Mouse (Mus musculus): ENCODE data around the gene Cox6b2. TPM values are rescaled to one million over a fixed set of nuclear protein-coding genes. Genes with fewer than 3 reads are reported as not detected.
A peak's percentile ranks its signal among the peaks of the same experiment; 100 is the strongest.

Gene Cox6b2
- polyA plus RNA-seq, 1 experiment from 2014 or later: 42.1 TPM

DNA sequence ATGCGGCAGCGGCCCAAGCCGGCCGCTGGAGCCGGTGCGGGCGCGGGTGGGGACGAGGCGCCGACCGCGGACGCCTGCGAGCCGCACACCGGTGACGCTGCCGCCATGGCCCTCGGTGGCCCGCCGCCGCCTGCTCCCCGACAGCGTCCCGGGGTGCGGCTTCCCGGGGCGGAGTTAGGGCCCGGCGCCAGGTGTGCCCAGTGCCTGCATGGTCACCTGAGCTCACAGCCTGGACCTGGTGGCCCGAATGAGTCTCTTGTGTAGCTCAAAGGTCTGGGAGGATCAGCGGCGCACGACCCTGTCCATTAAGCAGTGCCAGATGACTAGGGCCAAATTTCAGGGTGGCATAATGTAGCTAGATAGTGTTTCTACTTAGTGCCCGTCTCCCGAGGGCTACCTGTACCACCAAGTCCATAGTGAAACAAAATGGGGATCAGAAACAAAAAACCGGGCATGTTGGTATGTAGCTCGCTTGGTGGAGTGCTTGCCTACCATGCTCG is 36.6 kb upstream of the Cox6b2 start, which contains the start of gene Tmem238:
Tmem238 (minus strand) TSS at position 221 of the 500 bp plus-strand sequence.
- Histone ChIP-seq H3K9ac (replicated peaks; ENCODE audit: low read length) (peak within 1 kb of the TSS; percentile 83), H3K9me3 (replicated peaks; ENCODE audit: control insufficient read depth, low read length) (no peaks in the 10 kb centered on the region), H3K27ac (replicated peaks; ENCODE audit: low read depth, low read length) (peak within 1 kb of the TSS; percentile 35; the same call in 1 of the 2 replicates), H3K27me3 (ENCODE audit: control insufficient read depth, insufficient read depth, low read length) (0 out of 2 replicates have a peak, but pooled peaks cover 3% of the 10 kb centered on the region), H3K4me2 (ENCODE audit: low read depth, low read length) (peak within 1 kb of the TSS; percentile 83), H3K36me3 (replicated peaks; ENCODE audit: control insufficient read depth, insufficient read depth, low read depth, low read length) (peaks cover 1% of the 10 kb centered on the region), H3K4me3 (ENCODE audit: low read depth, low read length) (peak within 1 kb of the TSS; percentile 55), H3K4me1 (ENCODE audit: control insufficient read depth, insufficient read depth, low read length) (peaks cover 3% of the 10 kb centered on the region; the same call in 1 of the 2 replicates)
- ATAC-seq (replicated peaks; ENCODE audit: insufficient number of reproducible peaks, low FRiP score, low TSS enrichment, low read depth) (no peak), DNase-seq (ENCODE audit: low spot score) (no peak)
- WGBS: 10% methylated on average over 29 of the region's 40 CpGs

DNA sequence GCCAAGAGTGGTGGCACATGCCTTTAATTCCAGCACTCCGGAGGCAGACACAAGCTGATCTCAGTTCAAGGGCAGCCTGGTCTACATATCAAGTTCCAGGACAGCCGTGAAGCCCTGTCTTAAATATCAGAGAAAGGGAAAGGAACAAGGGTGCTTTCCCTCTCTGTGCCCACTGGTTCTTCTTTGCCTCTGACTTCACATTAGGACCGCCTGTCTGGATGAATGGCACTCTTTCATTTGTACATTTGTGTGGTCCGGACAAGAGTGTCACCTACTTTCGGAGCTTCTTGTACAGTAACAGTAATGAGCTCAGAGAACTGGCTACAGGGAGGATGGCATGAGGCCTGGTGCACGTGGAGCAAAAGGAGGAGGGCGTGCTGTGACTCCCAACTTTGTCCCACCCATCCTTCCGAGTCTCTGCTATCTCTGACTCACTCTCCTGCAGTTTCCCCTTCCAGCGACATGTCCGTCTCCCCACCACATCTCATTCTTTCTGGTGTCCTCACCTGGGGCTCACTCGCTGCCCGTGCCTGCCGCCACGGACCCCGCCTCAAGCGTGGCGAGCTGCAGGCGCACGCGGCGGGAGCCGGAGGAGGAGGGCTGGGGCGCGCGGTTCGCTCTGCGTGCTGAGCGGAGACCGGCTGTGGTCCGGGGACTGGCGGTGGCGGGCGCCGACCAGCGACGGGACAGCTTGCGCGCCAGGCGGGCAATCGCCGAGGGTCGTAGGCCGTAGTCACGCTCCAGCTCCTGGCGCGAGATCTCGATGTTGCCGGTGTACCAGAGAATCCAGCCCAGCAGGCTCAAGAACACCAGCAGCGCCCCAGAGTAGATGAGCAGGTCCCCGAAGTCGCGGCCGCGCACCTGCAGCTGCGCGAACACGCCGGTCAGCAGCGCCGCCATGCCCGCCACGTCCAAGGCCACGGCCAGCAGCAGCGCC is 35.9 kb upstream of the Cox6b2 start:
- H3K27ac ChIP-seq (replicated peaks; ENCODE audit: low read depth, low read length): peak overlapping the region; percentile 35; the same call in 1 of the 2 replicates
- peak overlapping the region; percentile 55 for H3K4me3 ChIP-seq (ENCODE audit: low read depth, low read length)
- no peaks in the 10 kb centered on the region for H3K36me3 ChIP-seq (replicated peaks; ENCODE audit: control insufficient read depth, insufficient read depth, low read depth, low read length)
- DNase-seq (ENCODE audit: low spot score) (peak; percentile 67), ATAC-seq (replicated peaks; ENCODE audit: insufficient number of reproducible peaks, low FRiP score, low TSS enrichment, low read depth) (peak; percentile 46)
- peak overlapping the region; percentile 83 for H3K9ac ChIP-seq (replicated peaks; ENCODE audit: low read length)
- H3K4me1 ChIP-seq (ENCODE audit: control insufficient read depth, insufficient read depth, low read length): no peaks in the 10 kb centered on the region
- H3K4me2 ChIP-seq (ENCODE audit: low read depth, low read length): peak overlapping the region; percentile 83
- 0 out of 2 replicates have a peak, but pooled peaks cover 3% of the 10 kb centered on the region for H3K27me3 ChIP-seq (ENCODE audit: control insufficient read depth, insufficient read depth, low read length)
- WGBS: 2% methylated on average over 52 of the region's 64 CpGs
- H3K9me3 ChIP-seq (replicated peaks; ENCODE audit: control insufficient read depth, low read length): no peaks in the 10 kb centered on the region

DNA sequence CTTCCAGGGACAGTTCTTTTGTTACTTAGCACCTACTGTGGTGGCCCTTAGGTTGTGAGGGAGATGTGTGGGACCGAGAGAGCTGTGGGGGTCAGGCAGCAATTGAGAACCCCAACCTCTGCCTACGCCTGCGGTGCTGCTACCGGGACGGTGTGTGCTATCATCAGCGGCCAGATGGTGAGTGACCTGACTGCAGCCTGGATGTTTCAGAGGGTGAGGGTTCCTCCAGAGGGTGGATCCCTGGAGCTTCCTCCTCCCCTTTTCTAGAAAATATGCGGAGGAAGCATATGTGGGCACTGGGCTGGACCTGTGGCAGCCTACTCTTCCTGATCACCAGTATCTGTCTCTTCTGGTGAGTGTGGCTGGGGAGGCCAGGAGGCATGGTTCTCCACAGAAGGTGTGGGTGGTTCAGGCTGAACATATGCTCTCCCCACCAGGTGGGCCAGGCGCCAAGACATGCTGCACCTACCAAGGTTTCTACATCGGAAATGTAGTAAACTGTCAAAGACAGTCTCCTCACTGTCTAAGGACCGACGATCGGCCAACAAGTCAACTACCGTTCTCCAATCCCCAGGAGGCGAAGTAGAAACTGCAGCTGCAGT is 30.9 kb upstream of the Cox6b2 start:
- H3K27ac ChIP-seq (replicated peaks; ENCODE audit: low read depth, low read length): no peak overlapping the region
- no peak for ATAC-seq (replicated peaks; ENCODE audit: insufficient number of reproducible peaks, low FRiP score, low TSS enrichment, low read depth)
- no peaks in the 10 kb centered on the region for H3K36me3 ChIP-seq (replicated peaks; ENCODE audit: control insufficient read depth, insufficient read depth, low read depth, low read length)
- no peak overlapping the region for H3K9ac ChIP-seq (replicated peaks; ENCODE audit: low read length)
- H3K9me3 ChIP-seq (replicated peaks; ENCODE audit: control insufficient read depth, low read length): no peaks in the 10 kb centered on the region
- H3K27me3 ChIP-seq (ENCODE audit: control insufficient read depth, insufficient read depth, low read length): peaks cover 3% of the 10 kb centered on the region
- 85% methylated on average over 14 of the region's 14 CpGs for WGBS
- no peaks in the 10 kb centered on the region for H3K4me1 ChIP-seq (ENCODE audit: control insufficient read depth, insufficient read depth, low read length)
- DNase-seq (ENCODE audit: low spot score): no peak
- no peak overlapping the region for H3K4me3 ChIP-seq (ENCODE audit: low read depth, low read length)
- H3K4me2 ChIP-seq (ENCODE audit: low read depth, low read length): no peak overlapping the region

DNA sequence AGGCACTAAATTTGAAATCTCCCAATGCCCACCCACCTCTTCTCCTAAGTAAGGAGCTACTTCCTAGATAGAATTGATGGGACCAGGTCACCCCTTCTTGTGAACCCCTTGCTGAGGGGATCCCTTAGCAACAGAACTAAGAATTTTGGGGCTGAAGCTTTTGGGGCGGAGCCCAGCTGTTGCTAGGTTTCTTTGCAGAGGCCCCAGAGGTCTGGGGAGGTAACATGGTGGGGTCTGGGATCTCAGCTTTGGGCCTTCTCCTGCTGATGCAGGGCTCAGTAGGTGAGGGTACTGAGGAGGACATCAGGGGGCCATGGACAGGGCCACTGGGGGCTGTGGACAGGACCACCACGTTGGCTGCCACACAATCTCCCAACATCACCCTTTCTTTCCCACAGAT is 29.9 kb upstream of the Cox6b2 start, which contains the start of the genes Il11 and Tmem190:
Il11 (minus strand) TSS at position 101 of the 400 bp plus-strand sequence.
Tmem190 (plus strand) TSS at position 179 of the 400 bp plus-strand sequence.
- H3K4me1 ChIP-seq (ENCODE audit: control insufficient read depth, insufficient read depth, low read length): peaks cover 2% of the 10 kb centered on the region; the same call in 1 of the 2 replicates
- H3K27me3 ChIP-seq (ENCODE audit: control insufficient read depth, insufficient read depth, low read length): peaks cover 12% of the 10 kb centered on the region
- H3K4me2 ChIP-seq (ENCODE audit: low read depth, low read length): no peak within 1 kb of the TSS
- H3K4me3 ChIP-seq (ENCODE audit: low read depth, low read length): no peak within 1 kb of the TSS
- no peak within 1 kb of the TSS for H3K9ac ChIP-seq (replicated peaks; ENCODE audit: low read length)
- H3K36me3 ChIP-seq (replicated peaks; ENCODE audit: control insufficient read depth, insufficient read depth, low read depth, low read length): no peaks in the 10 kb centered on the region
- ATAC-seq (replicated peaks; ENCODE audit: insufficient number of reproducible peaks, low FRiP score, low TSS enrichment, low read depth) (no peak), DNase-seq (ENCODE audit: low spot score) (no peak)
- WGBS: 76% methylated on average over 2 of the region's 2 CpGs
- H3K9me3 ChIP-seq (replicated peaks; ENCODE audit: control insufficient read depth, low read length): no peaks in the 10 kb centered on the region
- no peak within 1 kb of the TSS for H3K27ac ChIP-seq (replicated peaks; ENCODE audit: low read depth, low read length)

DNA sequence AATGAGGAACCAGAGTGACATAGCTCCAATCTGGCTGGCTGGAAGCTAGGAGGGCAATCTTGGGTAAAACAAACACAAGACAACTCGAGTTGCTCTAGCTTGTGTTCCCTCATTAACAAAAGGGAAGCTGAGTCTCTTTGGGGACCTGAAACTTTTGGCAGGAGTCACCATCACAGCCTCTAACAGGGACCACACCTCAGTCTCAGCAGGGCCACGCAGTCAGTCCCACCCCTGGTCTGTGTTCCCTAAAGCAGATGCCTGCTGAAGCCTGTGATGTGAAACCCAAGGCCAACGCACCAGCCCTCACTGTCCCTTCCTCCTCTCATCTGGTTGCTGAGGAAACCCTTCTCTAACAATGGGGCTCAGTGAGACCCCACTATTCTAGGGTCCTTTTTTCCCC is 29.2 kb upstream of the Cox6b2 start:
- Histone ChIP-seq H3K4me2 (ENCODE audit: low read depth, low read length) (no peak overlapping the region), H3K27ac (replicated peaks; ENCODE audit: low read depth, low read length) (no peak overlapping the region), H3K36me3 (replicated peaks; ENCODE audit: control insufficient read depth, insufficient read depth, low read depth, low read length) (no peaks in the 10 kb centered on the region), H3K27me3 (ENCODE audit: control insufficient read depth, insufficient read depth, low read length) (peaks cover 18% of the 10 kb centered on the region), H3K9ac (replicated peaks; ENCODE audit: low read length) (no peak overlapping the region), H3K4me3 (ENCODE audit: low read depth, low read length) (no peak overlapping the region), H3K4me1 (ENCODE audit: control insufficient read depth, insufficient read depth, low read length) (peaks cover 4% of the 10 kb centered on the region; the same call in 1 of the 2 replicates), H3K9me3 (replicated peaks; ENCODE audit: control insufficient read depth, low read length) (no peaks in the 10 kb centered on the region)
- no peak for DNase-seq (ENCODE audit: low spot score)
- no peak for ATAC-seq (replicated peaks; ENCODE audit: insufficient number of reproducible peaks, low FRiP score, low TSS enrichment, low read depth)
- 52% methylated on average over 3 of the region's 3 CpGs for WGBS

DNA sequence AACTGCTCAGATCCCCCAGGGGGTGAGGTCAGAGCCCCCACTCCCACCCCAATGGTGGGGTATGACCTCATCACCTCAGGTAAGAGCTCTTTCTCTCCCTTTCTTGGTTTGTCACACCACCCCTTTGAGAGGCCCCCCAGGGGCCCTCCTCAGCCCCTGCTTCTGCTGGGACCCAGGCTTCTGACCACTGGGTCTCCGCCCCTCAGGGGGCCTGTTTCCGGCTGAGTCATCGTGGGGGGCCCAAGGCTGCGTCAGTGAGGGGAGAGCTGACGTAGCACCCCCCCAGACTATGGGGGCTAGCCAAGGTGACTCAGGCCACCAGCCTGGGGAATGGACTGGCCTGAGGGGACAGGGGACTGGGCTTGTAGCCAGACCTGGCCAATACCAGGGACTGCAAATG is 27.0 kb upstream of the Cox6b2 start:
- no peak for ATAC-seq (replicated peaks; ENCODE audit: insufficient number of reproducible peaks, low FRiP score, low TSS enrichment, low read depth)
- no peak overlapping the region for H3K4me3 ChIP-seq (ENCODE audit: low read depth, low read length)

DNA sequence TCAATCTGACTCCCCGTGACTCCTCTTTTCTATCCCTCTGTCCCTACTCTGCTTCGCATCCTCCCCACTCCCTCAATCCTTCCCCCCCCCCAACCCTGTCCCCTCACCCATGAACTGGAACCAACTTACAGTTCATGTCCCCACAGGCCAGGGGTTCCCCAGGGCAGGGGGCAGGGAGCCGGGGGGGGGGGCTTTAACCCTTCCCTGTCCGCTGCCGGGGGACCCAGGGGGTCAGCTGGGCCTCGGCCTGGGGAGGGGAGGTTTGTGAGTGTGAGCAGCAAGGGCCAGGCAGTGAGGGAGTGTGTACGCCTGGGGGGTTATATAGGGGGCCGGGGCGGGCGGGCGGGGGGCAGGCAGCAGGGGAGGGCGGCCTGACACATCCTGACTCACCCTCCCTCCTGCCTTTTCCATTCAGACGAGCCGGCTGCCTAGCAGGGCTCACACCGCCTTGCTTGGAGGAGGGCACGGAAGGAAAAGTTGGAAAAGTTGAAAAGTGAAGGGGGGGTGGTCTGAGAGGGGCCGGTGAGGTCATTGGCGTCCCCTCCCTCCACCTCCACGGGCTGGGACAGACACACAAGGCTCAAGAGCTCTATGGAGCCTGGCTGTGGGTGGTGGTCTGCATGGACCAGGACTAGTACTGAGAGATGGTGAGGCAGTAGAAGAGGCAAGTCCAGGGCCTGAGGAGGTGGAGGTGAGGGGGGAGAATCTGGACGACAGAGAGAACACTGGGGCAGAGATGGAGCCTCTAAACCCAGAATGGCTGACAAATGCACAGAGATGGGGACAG is 25.1 kb upstream of the Cox6b2 start:
- no peaks in the 10 kb centered on the region for H3K9me3 ChIP-seq (replicated peaks; ENCODE audit: control insufficient read depth, low read length)
- H3K4me2 ChIP-seq (ENCODE audit: low read depth, low read length): no peak overlapping the region
- H3K9ac ChIP-seq (replicated peaks; ENCODE audit: low read length): no peak overlapping the region; the same call in 1 of the 2 replicates
- ATAC-seq (replicated peaks; ENCODE audit: insufficient number of reproducible peaks, low FRiP score, low TSS enrichment, low read depth): no peak; the same call in 1 of the 2 replicates
- no peak for DNase-seq (ENCODE audit: low spot score)
- no peak overlapping the region for H3K27ac ChIP-seq (replicated peaks; ENCODE audit: low read depth, low read length)
- H3K4me3 ChIP-seq (ENCODE audit: low read depth, low read length): no peak overlapping the region
- peaks cover 33% of the 10 kb centered on the region for H3K27me3 ChIP-seq (ENCODE audit: control insufficient read depth, insufficient read depth, low read length)
- 5% methylated on average over 19 of the region's 20 CpGs for WGBS
- peaks cover 7% of the 10 kb centered on the region; the same call in 1 of the 2 replicates for H3K4me1 ChIP-seq (ENCODE audit: control insufficient read depth, insufficient read depth, low read length)
- no peaks in the 10 kb centered on the region for H3K36me3 ChIP-seq (replicated peaks; ENCODE audit: control insufficient read depth, insufficient read depth, low read depth, low read length)

More for the DNA sequence above, 27.0 kb upstream of the Cox6b2 start:
- Histone ChIP-seq H3K36me3 (replicated peaks; ENCODE audit: control insufficient read depth, insufficient read depth, low read depth, low read length) (no peaks in the 10 kb centered on the region), H3K27ac (replicated peaks; ENCODE audit: low read depth, low read length) (no peak overlapping the region), H3K9ac (replicated peaks; ENCODE audit: low read length) (no peak overlapping the region), H3K9me3 (replicated peaks; ENCODE audit: control insufficient read depth, low read length) (no peaks in the 10 kb centered on the region), H3K4me2 (ENCODE audit: low read depth, low read length) (no peak overlapping the region), H3K4me1 (ENCODE audit: control insufficient read depth, insufficient read depth, low read length) (peaks cover 7% of the 10 kb centered on the region; the same call in 1 of the 2 replicates), H3K27me3 (ENCODE audit: control insufficient read depth, insufficient read depth, low read length) (peaks cover 33% of the 10 kb centered on the region)
- 29% methylated on average over 5 of the region's 5 CpGs for WGBS
- no peak for DNase-seq (ENCODE audit: low spot score)

Data from embryonic facial prominence, embryonic 11.5 days (tissue).